18 mouse cellular contexts compared by ENCODE assay signal in genomic region chrX:69663038-69663437, GRCm38 (mm10).
"Had no signal": no experiment of that assay in that cellular context is flagged by ENCODE, and none has a peak within 500 bp of the region (broad histone marks: within the 10 kb centered on the region; RNA-seq: fewer than 3 reads in every experiment).

No protein-coding gene starts in this region.

- H3K4me3 ChIP-seq: midbrain, embryonic 10.5 days; midbrain, embryonic 12.5 days; myocyte; neural tube, embryonic 12.5 days; stomach, embryonic 15.5 days had no signal

- H3K9ac ChIP-seq: lung, embryonic 14.5 days; midbrain, embryonic 12.5 days; neural tube, embryonic 12.5 days; stomach, embryonic 15.5 days had no signal

- H3K36me3 ChIP-seq: midbrain, embryonic 10.5 days; midbrain, embryonic 12.5 days; neural tube, embryonic 12.5 days; stomach, embryonic 15.5 days had no signal

- H3K9me3 ChIP-seq: midbrain, embryonic 10.5 days; midbrain, embryonic 12.5 days; neural tube, embryonic 12.5 days; stomach, embryonic 15.5 days had no signal

- DNase-seq: lung, adult 18-20 months; lung, embryonic 14.5 days; lung, postnatal 10 days; lung, postnatal 4 days; midbrain, embryonic 14.5 days; retina, postnatal 1 day; right cerebral cortex, adult 18-20 months; right cerebral cortex, postnatal 14 days; thymus, adult 2 months; thymus, postnatal 25 days; thymus, postnatal 4 days had no signal

- H3K4me2 ChIP-seq: lung, embryonic 14.5 days; midbrain, embryonic 12.5 days; neural tube, embryonic 12.5 days; stomach, embryonic 15.5 days had no signal

- H3K27me3 ChIP-seq: midbrain, embryonic 12.5 days; neural tube, embryonic 12.5 days; stomach, embryonic 15.5 days had no signal

- H3K27ac ChIP-seq: midbrain, embryonic 10.5 days; midbrain, embryonic 12.5 days; neural tube, embryonic 12.5 days; stomach, embryonic 15.5 days; stomach, postnatal 0 days had no signal

- H3K4me1 ChIP-seq: midbrain, embryonic 10.5 days; neural tube, embryonic 12.5 days; stomach, embryonic 15.5 days had no signal

- ATAC-seq: midbrain, embryonic 16.5 days had no signal
